Mouse (Mus musculus) kidney, adult 10 weeks (tissue): ENCODE measurements around the gene Eral1. TPM values are rescaled to one million over a fixed set of nuclear protein-coding genes. Genes with fewer than 3 reads are reported as not detected.

Experiments
- polyA plus RNA-seq: library from polyadenylated mRNA; stranded (reverse); fragments of 350-450 nt; fragmentation: Illumina TruSeq; extraction: RNeasy Lipid Tissue Mini Kit (QIAGEN cat#74804); gene quantifications from one replicate; pipeline ENCODE4 v1.2.3, GENCODE M21; 2014; ENCODE audit warnings: low read depth, low replicate concordance

The Eral1 gene
- polyA plus RNA-seq, result 5.8 TPM

GRCm38 (mm10) chr11:78079961-78080921, at the start of gene Eral1:
Gene Eral1, minus strand, starts transcription at chr11:78080383.

GRCm38 (mm10) chr11:78094504-78095143, 14.4 kb upstream of the Eral1 start, which contains the start of gene Fam222b:
Gene Fam222b, plus strand, starts transcription at chr11:78094660.

GRCm38 (mm10) chr11:78037831-78038752, 42.1 kb downstream of the Eral1 start, which contains the start of gene Flot2:
Gene Flot2, plus strand, starts transcription at chr11:78037931.

DNA sequence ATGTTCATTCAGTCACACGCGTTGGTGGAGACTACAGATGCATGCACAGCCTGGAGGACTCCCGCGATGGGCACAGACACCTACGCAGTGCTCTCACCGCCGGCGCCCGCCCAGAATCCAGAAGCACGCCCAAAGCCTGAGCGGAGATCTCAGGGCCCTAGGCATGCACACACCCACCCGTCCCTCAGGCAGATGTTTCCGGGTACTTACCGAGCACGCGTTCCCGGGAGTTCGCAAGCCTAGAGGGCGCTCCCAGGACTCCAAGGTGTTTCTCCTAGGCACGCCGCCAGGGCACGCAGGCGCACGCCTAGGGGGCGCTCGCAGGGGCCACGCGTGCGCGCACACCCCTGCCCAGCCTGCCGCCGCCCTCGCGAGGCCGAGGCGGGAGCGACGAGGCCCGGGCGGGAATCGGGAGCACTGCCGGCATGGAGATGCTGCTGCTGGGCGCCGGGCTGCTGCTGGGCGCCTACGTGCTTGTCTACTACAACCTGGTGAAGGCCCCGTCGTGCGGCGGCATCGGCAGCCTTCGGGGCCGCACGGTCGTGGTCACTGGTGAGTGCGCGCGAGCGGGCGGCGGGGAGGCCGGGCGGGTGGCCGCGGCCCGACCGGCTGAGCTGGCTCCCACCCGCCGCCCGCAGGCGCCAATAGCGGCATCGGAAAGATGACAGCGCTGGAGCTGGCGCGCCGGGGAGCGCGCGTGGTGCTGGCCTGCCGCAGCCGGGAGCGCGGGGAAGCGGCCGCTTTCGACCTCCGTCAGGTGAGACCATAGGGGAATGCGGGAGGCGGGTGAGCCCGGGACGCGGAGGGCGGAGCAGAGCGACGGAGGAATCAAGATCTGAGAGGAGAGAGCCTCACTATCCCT, 48.0 kb downstream of the Eral1 start, which contains the start of gene Dhrs13:
Gene Dhrs13 (plus strand): TSS at position 334 of the 862 bp plus-strand sequence.

Other genes with a start within 250 kb of the Eral1 start
- 194 TPM for gene Pipox, start 186.3 kb downstream of the Eral1 start, polyA plus RNA-seq
- gene Sez6, start 149.6 kb downstream of the Eral1 start, polyA plus RNA-seq, result not detected
- 8.5 TPM for gene Phf12, start 97.6 kb downstream of the Eral1 start, polyA plus RNA-seq
- gene Dhrs13, start 48.1 kb downstream of the Eral1 start, polyA plus RNA-seq, result 6.5 TPM
- gene Flot2, start 42.5 kb downstream of the Eral1 start, polyA plus RNA-seq, result 6.2 TPM
- 6.8 TPM for gene Fam222b, start 14.3 kb upstream of the Eral1 start, polyA plus RNA-seq
- 3.2 TPM for gene Traf4, start 85.2 kb upstream of the Eral1 start, polyA plus RNA-seq
- 4.6 TPM for gene Nek8, start 96.3 kb upstream of the Eral1 start, polyA plus RNA-seq
- 48.9 TPM for gene Tlcd1, start 96.3 kb upstream of the Eral1 start, polyA plus RNA-seq
- 600 TPM for gene Rpl23a, start 103.2 kb upstream of the Eral1 start, polyA plus RNA-seq
- gene Rab34, start 108.0 kb upstream of the Eral1 start, polyA plus RNA-seq, result 13.5 TPM
- gene Proca1, start 113.0 kb upstream of the Eral1 start, polyA plus RNA-seq, result 6.3 TPM
- 39.1 TPM for gene Sdf2, start 165.4 kb upstream of the Eral1 start, polyA plus RNA-seq
- 12.9 TPM for gene Supt6, start 165.6 kb upstream of the Eral1 start, polyA plus RNA-seq
- gene 2610507B11Rik, start 181.4 kb upstream of the Eral1 start, polyA plus RNA-seq, result 96.7 TPM
- gene BC030499, start 210.5 kb upstream of the Eral1 start, polyA plus RNA-seq, result 0.20 TPM
- 5.3 TPM for gene Spag5, start 221.1 kb upstream of the Eral1 start, polyA plus RNA-seq
- gene Aldoc, start 242.6 kb upstream of the Eral1 start, polyA plus RNA-seq, result 13.5 TPM
- gene Pigs, start 248.0 kb upstream of the Eral1 start, polyA plus RNA-seq, result 2.7 TPM